Mouse (Mus musculus) embryo, embryonic 9.5 days (tissue): ENCODE results near the gene Togaram2.
"Not testable (repeated sequence)": the region's sequence is repeated elsewhere in the genome, so short reads cannot be mapped to it uniquely, and the experiment has no call there.

Experiments
- DNase-seq: peaks from one replicate; pipeline ENCODE4 v3.0.0-alpha.2; 2017; ENCODE audit errors: extremely low spot score

The Togaram2 gene

DNA sequence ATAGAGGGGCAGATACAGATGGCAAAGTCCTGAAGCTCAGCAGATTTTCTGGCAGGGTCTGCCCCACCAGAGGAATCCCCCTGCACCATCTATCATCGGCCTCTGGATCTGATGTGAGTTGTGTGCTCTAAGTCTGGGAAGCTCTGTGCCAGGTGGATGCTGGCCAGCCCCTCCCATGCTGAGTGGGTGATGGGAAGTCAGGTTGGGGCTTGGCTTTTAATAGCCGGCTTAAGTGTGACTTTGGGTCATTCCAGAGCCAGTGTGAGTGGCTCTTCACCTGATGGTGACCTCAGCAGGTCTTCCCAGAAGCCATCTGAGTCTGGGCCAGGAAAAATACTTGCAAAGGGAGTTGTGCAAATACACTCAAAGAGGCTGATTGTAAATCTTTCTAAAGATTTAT, 57.6 kb downstream of the Togaram2 start:
- no peak for DNase-seq

DNA sequence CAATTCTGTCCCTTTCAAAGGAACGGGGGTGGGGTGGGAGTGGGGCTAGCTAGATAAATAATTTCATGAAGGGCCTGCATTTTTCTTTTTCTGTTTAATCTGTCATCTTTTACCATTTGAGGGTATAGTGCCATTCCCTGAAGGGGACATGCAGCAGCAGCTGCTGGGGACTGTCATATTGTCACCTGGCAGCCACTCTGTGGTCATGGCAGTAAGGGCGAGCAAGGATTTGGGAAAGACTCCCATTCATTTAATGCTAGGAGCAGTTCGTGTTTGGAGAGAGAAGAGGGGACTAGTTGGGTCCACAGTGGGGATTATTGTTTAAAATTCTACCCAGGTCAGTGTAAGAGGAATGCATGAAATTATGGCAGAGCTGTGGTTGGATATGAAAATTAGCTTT, 63.4 kb downstream of the Togaram2 start:
- DNase-seq, result no peak

DNA sequence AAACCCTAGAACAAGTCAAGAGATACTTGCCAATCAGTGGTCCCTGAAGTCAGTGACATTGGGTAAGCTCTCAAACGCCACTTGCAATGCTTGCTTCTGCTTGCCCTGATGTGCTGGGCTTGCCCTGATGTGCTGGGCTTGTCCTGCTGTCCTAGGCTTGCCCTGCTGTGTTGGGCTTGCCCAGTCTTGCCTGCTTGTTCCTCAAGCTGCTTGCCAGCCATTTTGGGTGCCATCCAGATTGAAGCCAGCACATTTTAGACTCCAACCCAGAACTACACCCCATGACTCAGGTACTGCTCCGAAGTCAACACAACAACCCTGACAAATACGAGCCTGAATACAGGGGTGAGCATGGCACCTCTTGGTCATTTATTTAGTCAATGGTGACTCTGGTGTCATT, 69.1 kb downstream of the Togaram2 start:
- no peak for DNase-seq

DNA sequence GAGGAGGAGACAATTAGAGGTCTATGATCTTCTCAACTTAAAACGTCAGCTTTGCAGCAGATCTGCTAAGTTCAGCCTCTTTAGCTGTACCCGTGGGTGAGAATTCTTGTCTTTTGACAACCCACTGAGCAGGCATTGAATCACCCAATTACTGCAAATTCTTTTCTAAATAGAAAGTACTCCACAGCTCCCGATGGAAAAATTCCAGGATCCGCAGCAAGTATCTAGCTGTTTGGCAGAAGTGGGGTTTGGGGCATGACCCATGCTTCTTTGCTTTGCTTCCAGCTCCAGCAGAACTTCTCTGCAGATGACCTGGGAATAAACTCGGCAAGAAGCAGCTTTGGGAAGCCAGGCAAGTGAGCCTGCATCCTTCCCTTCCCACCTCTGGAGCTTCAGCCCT, 69.9 kb downstream of the Togaram2 start:
- DNase-seq, result no peak

DNA sequence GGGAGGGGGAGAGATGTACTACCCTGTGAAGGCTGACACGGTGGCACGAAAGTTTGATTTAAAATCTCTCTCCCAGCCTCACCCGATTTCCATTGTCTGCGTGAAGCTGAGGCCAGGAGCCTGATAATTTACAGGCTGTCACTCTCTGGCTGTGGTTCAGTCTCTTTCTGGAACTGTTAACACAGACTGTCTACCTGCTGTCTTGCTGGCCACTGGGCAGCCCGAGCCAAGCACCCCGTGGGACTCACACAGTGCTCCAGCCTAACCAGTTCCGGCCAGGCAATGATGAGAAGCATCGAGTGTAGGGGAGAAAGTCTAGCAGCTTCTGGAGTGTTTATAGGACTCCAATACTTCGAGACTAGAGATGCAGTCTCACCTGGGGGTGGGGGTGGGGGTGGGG, 73.1 kb downstream of the Togaram2 start:
- DNase-seq, result no peak

DNA sequence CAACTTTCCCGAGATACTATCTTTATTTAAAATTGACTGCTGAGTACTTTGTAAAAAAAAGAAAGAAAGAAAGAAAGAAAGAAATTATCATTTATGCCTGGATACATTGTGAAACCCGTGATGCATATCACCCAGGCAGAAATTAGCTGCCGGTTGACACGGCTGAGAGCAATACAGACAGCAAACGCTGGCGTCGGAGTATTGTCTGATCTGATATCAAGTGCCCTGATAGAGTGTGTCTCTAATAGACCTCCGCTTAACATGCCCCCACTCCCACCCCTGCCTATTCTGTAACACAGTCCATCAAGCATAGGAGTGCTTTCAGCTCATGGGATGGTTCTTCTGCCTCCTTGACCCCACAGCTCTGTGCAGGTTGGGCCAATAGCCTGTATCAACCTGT, 74.5 kb downstream of the Togaram2 start:
- no peak for DNase-seq

DNA sequence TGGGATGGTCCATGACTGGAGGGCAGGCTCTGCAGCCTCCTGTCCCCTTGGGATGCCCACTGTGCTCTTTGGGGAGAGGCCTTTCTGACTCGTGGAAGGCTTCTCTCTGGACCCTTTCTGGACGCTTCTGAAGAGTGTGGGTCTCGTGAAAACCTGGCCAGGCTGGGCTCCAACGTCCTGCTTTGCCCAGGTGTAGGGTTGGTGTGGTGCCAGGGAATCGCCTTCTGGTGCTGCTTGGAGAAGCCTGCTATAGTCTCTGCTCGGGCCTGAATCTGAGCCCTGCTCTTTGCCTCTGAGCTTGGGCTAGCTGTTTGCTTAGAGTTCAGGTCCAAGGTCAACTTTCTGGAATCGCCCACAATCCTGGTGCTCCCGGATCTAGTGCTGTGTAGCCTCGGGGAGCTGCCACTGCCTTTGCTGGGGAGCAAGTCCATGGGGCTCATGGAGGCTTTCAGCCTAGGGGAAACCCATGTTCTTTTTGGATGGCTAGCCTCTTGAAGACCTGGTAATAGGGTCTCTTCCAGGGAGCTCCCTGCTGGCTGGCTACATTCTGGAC, 76.6 kb downstream of the Togaram2 start:
- no peak for DNase-seq

DNA sequence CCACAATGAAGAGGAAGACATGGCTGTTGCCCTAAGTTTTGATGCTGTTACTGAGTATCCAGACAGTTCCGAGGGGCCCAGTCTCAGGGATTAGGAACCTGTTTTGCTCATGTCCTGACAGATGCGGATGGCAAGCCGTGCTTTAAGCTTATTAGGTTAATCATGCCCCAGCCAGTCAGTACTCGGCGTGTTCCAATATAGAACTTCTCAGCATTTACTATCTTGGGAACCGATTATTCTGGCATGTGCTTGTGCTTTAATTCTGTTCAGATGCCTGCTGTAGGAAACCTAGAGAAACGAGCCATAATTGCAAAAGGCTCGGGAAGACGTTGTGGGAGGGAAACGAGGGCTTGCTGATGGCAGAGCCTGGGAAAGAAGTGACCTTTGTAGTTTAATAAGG, 79.8 kb downstream of the Togaram2 start, which contains the start of gene Pcare:
TSS of gene Pcare (minus strand) at position 64 of the 400 bp plus-strand sequence.
- no peak for DNase-seq

DNA sequence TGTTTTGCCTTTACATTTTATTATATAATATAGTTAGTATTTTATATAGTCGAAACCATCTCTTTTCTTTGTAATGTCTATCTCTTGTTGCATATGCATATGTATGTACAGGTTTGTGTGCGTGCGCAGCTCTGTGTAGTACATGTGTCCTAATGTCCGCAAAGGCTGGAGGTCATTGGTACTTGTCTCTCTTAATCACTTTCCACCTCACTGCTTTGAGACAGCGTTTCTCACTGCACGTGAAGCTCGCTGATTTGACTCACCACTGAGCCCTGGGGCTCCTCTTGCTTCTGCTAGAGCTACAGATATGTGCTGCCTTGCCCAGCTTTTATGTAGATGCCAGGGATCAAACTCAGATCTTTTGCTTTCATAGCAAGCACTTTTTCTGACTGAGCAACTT, 87.5 kb downstream of the Togaram2 start:
- no peak for DNase-seq

DNA sequence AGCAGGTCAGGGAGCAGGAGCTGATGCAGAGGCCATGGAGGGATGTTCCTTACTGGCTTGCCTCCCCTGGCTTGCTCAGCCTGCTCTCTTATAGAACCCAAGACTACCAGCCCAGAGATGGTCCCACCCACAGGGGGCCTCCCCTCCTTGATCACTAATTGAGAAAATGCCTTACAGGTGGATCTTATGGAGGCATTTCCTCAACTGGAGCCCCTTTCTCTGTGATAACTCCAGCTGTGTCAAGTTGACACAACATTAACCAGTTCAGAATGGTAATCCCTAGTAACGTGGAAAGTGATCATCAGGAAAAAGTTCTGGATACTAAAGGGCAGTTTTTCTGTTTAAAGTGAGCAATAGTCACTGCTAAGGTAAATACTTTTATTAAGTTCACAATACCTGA, 95.1 kb downstream of the Togaram2 start, which contains the start of gene Clip4:
TSS of gene Clip4 (plus strand) at position 301 of the 400 bp plus-strand sequence.
- DNase-seq, result not testable (repeated sequence)

DNA sequence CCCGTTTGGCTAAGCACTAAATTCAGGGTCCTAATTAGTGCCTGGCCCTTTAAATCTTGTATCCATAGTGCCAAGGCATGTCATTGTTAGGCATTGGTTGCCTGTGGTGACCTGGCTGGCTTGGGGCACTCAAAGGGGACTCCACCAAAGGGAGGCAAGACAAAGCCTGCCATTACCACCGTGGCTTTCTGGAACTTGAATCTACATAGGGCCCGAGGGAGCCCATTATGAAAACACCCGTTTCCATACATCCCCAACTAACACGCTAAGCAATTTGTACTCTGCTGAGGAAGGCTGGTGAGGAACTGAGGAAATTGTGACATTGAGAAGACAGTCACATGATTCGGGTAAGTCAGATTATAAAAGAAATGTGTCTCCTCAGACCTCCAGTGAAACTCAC, 96.5 kb downstream of the Togaram2 start:
- peak; percentile 29 for DNase-seq

DNA sequence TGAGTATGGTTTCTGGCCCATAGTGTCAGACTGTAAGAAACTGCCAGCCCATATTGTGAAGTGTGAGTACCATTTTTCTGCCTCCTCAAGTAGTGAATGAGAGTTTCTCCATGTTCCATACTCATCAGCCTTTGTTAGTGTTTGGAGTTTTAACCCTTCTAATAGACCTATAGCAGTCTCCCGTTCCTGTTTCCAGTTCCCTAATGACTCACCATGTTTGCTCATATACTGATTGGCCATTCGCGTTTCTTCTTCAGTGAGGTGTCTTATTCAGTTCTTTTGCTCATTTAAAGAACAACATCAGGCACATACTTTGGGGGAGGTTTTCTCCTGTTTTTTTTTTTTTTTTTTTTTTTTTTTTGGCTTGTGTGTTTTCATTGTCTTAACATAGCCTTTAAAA, 97.6 kb downstream of the Togaram2 start:
- no peak for DNase-seq

DNA sequence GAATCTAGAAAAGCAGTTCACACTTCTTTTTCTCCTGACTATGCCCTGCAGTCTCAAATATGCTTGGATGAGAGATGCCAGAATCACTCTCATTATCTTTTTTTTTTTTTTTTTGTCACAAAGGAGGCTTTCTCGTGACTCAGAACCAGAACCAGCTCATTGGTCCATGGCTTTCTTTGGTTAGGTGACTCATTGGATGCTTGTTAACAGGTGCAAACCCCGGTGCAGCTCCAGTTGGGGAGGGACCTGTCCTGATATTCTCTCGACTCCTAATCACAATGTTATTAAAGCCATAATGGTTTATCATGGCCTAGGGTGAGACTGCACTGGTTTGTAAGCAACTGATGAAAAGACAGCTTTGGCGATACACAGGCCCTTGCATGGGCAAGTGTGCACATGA, 101.1 kb downstream of the Togaram2 start:
- DNase-seq, result no peak

DNA sequence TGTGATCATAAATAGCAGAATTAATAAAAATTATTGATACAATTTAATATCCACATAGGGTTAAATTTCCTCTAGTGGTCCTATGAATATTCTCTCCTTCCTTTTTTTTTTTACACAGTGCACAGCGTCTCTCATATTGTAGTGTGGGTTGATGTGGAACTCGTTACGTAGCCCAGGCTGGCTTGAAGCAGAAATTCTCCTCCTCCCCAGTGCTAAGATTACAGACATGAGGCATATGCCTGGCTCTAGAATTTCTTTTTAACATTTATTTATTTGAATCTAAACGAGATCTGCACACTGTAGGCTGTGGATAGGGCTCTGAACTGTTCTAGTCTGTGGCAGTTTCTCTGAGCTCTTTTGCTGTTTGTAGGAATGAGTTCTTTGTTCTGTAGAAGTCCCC, 102.2 kb downstream of the Togaram2 start:
- DNase-seq, result no peak

DNA sequence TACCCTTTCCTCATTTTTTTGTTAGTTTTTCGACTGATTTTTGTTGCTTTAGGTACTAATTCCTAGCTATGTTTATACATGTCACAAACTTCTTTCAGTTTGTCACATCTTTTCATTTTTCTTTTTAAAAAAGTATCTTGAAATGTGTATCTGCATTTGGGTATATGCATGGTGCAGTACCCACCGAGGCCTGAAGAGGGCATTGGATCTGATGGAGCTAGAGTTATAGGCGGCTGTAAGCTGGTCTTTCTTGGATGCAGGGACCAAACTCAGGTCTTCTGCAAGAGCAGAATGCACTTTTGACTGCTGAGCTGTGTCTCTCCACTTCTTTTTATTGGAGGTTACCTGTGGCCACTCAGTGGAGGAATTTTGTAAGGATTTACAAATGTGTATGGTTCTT, 105.6 kb downstream of the Togaram2 start:
- no peak for DNase-seq
